Mouse (Mus musculus): ENCODE data around the gene C330007P06Rik.

DNA sequence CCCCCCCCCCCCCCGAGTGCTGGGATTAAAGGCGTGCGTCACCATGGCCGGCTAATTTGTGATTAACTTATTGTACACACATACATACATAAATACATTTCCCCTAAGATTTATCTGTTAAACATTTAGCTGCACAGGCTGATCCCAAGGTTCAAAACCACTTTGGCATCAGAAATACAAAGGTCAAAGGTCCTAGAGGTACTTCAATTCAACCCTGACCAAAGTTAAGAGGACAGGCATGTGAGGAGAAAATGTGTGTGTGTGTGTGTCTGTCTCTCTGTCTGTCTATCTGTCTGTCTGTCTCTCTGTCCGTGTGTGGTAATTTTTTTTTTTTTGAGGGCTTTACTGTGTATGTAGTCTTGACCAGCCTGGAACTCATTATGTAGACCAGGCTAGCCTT, 47.0 kb downstream of the C330007P06Rik start:
- no peak for TF ChIP-seq CTCF (IDR thresholded peaks at IDR 0.05; ENCODE audit: borderline replicate concordance, control insufficient read depth, extremely low read depth, insufficient read depth, low read length, poor library complexity)
- TF ChIP-seq POLR2A (IDR thresholded peaks at IDR 0.05; ENCODE audit: control insufficient read depth, extremely low read depth, insufficient read depth, low read length, poor library complexity) = no peak
